Mouse (Mus musculus) stomach, postnatal 0 days (tissue): ENCODE data around the gene Rnf167. TPM values are rescaled to one million over a fixed set of nuclear protein-coding genes. Genes with fewer than 3 reads are reported as not detected.

Experiments used
- ATAC-seq: fragments of 200-750 bp; cut with Nextera tagmentation; 2 replicates; pipeline ENCODE4 v1.8.0; 2017; ENCODE audit not compliant: low FRiP score, low TSS enrichment
- DNase-seq: peaks from one replicate; pipeline ENCODE4 v3.0.0-alpha.2; 2016; ENCODE audit warnings: low spot score
- H3K27ac ChIP-seq: fragments of 300-500 bp; sonication (generic); replicated peaks from 2 replicates; pipeline ENCODE4 v1.5.1; 2014; ENCODE audit warnings: mild to moderate bottlenecking, control low read depth
- H3K27me3 ChIP-seq: fragments of 300-500 bp; sonication (generic); 2 replicates; pipeline ENCODE4 v1.6.1; 2014; ENCODE audit warnings: low read length; ENCODE audit not compliant: control insufficient read depth, insufficient read depth
- H3K36me3 ChIP-seq: fragments of 300-500 bp; sonication (generic); 2 replicates; pipeline ENCODE4 v1.6.1; 2014; ENCODE audit warnings: low read length, mixed read lengths; ENCODE audit not compliant: control insufficient read depth, insufficient read depth
- H3K4me1 ChIP-seq: fragments of 300-500 bp; sonication (generic); replicated peaks from 2 replicates; pipeline ENCODE4 v1.6.1; 2014; ENCODE audit warnings: antibody characterized with exemption; ENCODE audit not compliant: control insufficient read depth, insufficient read depth
- H3K4me2 ChIP-seq: fragments of 300-500 bp; sonication (generic); replicated peaks from 2 replicates; pipeline ENCODE4 v1.6.1; 2014; ENCODE audit warnings: low read depth, mild to moderate bottlenecking, control low read depth, moderate library complexity
- H3K4me3 ChIP-seq: fragments of 300-500 bp; sonication (generic); 2 replicates; pipeline ENCODE4 v1.5.1; 2014; ENCODE audit warnings: low read depth, low read length, control low read depth
- H3K9ac ChIP-seq: fragments of 300-500 bp; sonication (generic); 2 replicates; pipeline ENCODE4 v1.6.1; 2014; ENCODE audit warnings: mild to moderate bottlenecking, low read length, control low read depth, mixed read lengths
- H3K9me3 ChIP-seq: fragments of 300-500 bp; sonication (generic); 2 replicates; pipeline ENCODE4 v1.6.1; 2016; ENCODE audit warnings: low read length; ENCODE audit not compliant: control insufficient read depth
- CTCF ChIP-seq: IDR thresholded peaks from 2 replicates; pipeline ENCODE4 v1.5.1; 2016; ENCODE audit warnings: antibody characterized with exemption, low read depth, mild to moderate bottlenecking, moderate library complexity
- EP300 ChIP-seq: optimal IDR thresholded peaks from 2 replicates; pipeline ENCODE3; 2016; ENCODE audit warnings: antibody characterized with exemption
- WGBS: fragments of 180-500 bp; shearing (Covaris S2); extraction: QIAGEN DNeasy Blood & Tissue Kit; methylation state at CpG from one replicate; pipeline ENCODE4 v1.1.7; 2014; 5-methylcytosine and 5-hydroxymethylcytosine counted together
- polyA plus RNA-seq: library from polyadenylated mRNA; unstranded; fragments of >200 nt; fragmentation: Nextera tagmentation; extraction: Ambion mirVana; gene quantifications from 2 replicates; pipeline ENCODE4 v1.2.1, GENCODE M21; 2015

Rnf167 gene
- polyA plus RNA-seq, 1 experiment from 2014 or later: 62.8 TPM

DNA sequence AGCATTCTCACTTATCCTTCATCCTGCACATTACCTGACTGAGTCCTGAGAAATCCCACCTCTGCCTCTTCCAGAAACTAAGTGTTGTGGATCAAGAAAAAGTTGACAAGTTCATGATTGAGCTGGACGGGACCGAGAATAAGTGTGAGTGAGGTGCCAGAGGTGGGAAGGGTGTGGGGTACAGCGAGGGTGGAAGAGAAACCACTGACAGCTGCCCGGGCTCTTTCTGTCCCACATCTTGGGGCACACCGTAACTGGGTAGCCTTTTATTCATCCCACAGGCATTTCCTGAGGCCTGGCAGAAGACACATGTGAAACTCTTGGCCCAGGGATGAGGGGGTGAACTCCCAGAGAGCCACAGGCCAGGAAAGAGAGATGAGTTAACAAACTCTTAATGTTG lies 11.5 kb downstream of the Rnf167 start:
- ATAC-seq: no peak
- WGBS: 82% methylated on average over 5 of the region's 5 CpGs
- Histone ChIP-seq H3K27me3 (no peaks in the 10 kb centered on the region), H3K9ac (no peak overlapping the region), H3K36me3 (peaks cover 4% of the 10 kb centered on the region), H3K9me3 (no peaks in the 10 kb centered on the region), H3K4me1 (peaks cover 5% of the 10 kb centered on the region; the same call in 1 of the 2 replicates), H3K27ac (no peak overlapping the region), H3K4me2 (no peak overlapping the region), H3K4me3 (no peak overlapping the region)
- TF ChIP-seq EP300 (no peak), CTCF (no peak)
- no peak for DNase-seq

- H3K9me3 ChIP-seq: no peaks in the 10 kb centered on the region
- no peak overlapping the region for H3K27ac ChIP-seq
- peaks cover 5% of the 10 kb centered on the region; the same call in 1 of the 2 replicates for H3K4me1 ChIP-seq
- WGBS: 61% methylated on average over 8 of the region's 8 CpGs
- no peak overlapping the region for H3K9ac ChIP-seq
- DNase-seq (no peak), ATAC-seq (no peak)
- no peaks in the 10 kb centered on the region for H3K27me3 ChIP-seq
- TF ChIP-seq EP300 (no peak), CTCF (no peak)
- peaks cover 8% of the 10 kb centered on the region for H3K36me3 ChIP-seq
- no peak overlapping the region for H3K4me2 ChIP-seq
- no peak overlapping the region for H3K4me3 ChIP-seq
Observed at GRCm38 (mm10) chr11:70658942-70659341, 11.9 kb downstream of the Rnf167 start.

DNA sequence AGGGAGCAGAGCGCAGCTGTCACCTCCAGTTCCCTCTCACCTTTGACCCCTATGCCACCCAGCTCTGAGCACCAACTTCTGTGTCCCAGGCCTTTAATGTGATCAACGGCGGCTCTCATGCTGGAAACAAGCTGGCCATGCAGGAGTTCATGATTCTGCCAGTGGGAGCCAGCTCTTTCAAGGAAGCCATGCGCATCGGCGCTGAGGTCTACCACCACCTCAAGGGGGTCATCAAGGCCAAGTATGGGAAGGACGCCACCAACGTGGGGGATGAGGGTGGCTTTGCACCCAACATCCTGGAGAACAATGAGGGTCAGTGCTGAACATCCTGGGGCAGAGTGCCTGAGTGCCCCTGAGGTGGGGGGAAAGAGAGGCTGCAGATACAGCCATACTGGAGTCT lies 13.5 kb downstream of the Rnf167 start:
- Histone ChIP-seq H3K4me2 (no peak overlapping the region), H3K4me3 (no peak overlapping the region), H3K27ac (no peak overlapping the region), H3K9ac (no peak overlapping the region), H3K36me3 (peaks cover 14% of the 10 kb centered on the region), H3K27me3 (no peaks in the 10 kb centered on the region), H3K9me3 (no peaks in the 10 kb centered on the region), H3K4me1 (peaks cover 5% of the 10 kb centered on the region; the same call in 1 of the 2 replicates)
- DNase-seq: no peak
- 81% methylated on average over 8 of the region's 8 CpGs for WGBS
- ATAC-seq: no peak
- TF ChIP-seq EP300: no peak
- TF ChIP-seq CTCF: no peak

GRCm38 (mm10) chr11:70663101-70663500 lies 16.1 kb downstream of the Rnf167 start:
- Histone ChIP-seq H3K4me1 (0 out of 2 replicates have a peak, but pooled peaks cover 4% of the 10 kb centered on the region), H3K4me3 (no peak overlapping the region), H3K27ac (no peak overlapping the region), H3K9me3 (no peaks in the 10 kb centered on the region), H3K27me3 (no peaks in the 10 kb centered on the region), H3K9ac (no peak overlapping the region), H3K36me3 (peaks cover 17% of the 10 kb centered on the region), H3K4me2 (no peak overlapping the region)
- TF ChIP-seq EP300 (no peak), CTCF (no peak)
- WGBS: 90% methylated on average over 8 of the region's 8 CpGs
- ATAC-seq: no peak
- DNase-seq: no peak

GRCm38 (mm10) chr11:70663957-70664356 lies 16.9 kb downstream of the Rnf167 start:
- no peak overlapping the region for H3K4me2 ChIP-seq
- WGBS: 91% methylated on average over 6 of the region's 6 CpGs
- H3K9ac ChIP-seq: no peak overlapping the region
- no peaks in the 10 kb centered on the region for H3K27me3 ChIP-seq
- 0 out of 2 replicates have a peak, but pooled peaks cover 4% of the 10 kb centered on the region for H3K4me1 ChIP-seq
- H3K4me3 ChIP-seq: no peak overlapping the region
- no peak for ATAC-seq
- no peak for TF ChIP-seq EP300
- TF ChIP-seq CTCF: no peak
- peaks cover 17% of the 10 kb centered on the region for H3K36me3 ChIP-seq
- H3K9me3 ChIP-seq: no peaks in the 10 kb centered on the region
- no peak for DNase-seq
- H3K27ac ChIP-seq: no peak overlapping the region

- no peak overlapping the region for H3K4me2 ChIP-seq
- no peaks in the 10 kb centered on the region for H3K9me3 ChIP-seq
- DNase-seq (no peak), ATAC-seq (no peak)
- H3K4me1 ChIP-seq: 0 out of 2 replicates have a peak, but pooled peaks cover 4% of the 10 kb centered on the region
- no peak overlapping the region for H3K4me3 ChIP-seq
- no peak for TF ChIP-seq EP300
- peak; percentile 30 for TF ChIP-seq CTCF
- 93% methylated on average over 9 of the region's 9 CpGs for WGBS
- peaks cover 17% of the 10 kb centered on the region for H3K36me3 ChIP-seq
- H3K9ac ChIP-seq: no peak overlapping the region
- H3K27me3 ChIP-seq: no peaks in the 10 kb centered on the region
- H3K27ac ChIP-seq: no peak overlapping the region
Observed at GRCm38 (mm10) chr11:70664741-70665140, 17.7 kb downstream of the Rnf167 start.
